Mouse (Mus musculus): ENCODE measurements around the gene Gm49630.
"Not testable (repeated sequence)": the region's sequence is repeated elsewhere in the genome, so short reads cannot be mapped to it uniquely, and the experiment has no call there.

Gene Gm49630

DNA sequence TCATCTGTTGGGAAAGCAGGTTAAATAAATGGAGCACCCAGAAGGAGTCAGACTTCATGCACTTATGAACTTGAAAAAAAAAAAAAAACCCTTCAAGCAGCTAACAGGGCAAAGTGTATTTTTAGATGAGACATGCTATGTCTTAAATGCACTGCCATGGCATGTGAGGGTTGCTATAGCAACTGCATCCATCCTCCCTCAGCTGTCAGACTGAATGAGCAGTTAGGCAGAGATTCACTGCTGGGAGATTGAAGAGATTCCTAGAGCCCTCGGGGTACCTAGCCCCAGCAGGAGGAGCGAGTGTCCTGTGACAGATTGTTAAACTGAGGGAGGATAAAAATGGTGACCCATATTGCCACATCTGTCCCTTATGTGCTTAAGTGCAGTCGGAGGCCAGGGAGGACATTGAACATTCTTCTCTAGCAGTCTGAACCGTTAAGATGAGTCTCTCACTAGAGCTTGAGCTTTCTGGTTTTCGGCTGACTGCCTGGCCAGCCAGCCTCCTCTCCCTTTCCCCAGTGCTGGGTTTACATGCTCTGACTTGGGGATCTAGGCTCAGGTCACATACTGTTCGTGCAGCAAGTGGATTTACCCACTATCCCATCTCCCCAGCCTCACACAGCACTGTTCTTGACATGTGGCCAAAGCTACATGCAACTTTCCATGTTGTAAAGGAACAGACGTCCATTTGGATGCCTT lies 5.0 kb downstream of the Gm49630 start:
- DNase-seq: not testable (repeated sequence)

DNA sequence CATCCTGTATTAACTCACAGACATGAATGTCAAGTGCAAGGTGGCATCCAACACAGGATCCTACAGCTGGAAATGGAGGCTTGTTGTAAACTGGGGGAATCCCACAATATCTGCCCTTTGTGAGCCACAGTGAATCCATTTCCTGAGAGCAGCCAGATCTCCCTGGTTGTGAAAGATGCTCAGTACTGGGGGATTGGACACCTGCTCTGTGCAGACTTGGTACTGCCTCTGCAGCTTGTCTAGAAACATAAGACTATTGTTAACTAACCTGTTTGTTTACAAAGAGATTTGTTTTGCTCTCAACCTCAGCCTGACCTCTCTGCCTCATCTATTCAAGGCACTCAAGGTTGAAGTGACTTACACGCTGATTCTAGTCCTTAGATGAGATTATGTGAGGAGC lies 5.5 kb downstream of the Gm49630 start:
- DNase-seq: not testable (repeated sequence)

DNA sequence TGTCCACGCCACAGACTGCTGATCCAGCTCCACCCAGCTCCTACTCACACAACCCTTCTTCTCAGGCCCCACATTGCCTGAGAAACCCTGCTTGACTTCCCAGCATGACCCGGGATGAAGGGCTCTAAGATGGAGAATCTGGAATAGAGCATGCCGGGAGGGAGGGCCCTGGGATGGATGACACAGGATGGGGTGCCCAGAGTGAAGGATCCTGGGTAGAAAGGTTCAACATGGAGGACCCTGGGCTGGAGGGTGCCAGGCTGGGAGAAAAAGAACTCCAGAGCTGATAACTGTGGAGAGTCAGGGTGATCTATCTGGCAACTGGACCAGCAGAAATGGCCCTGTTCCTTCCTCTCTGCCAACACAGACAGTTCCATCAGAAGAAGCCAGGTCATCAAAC lies 6.2 kb downstream of the Gm49630 start:
- not testable (repeated sequence) for DNase-seq

DNA sequence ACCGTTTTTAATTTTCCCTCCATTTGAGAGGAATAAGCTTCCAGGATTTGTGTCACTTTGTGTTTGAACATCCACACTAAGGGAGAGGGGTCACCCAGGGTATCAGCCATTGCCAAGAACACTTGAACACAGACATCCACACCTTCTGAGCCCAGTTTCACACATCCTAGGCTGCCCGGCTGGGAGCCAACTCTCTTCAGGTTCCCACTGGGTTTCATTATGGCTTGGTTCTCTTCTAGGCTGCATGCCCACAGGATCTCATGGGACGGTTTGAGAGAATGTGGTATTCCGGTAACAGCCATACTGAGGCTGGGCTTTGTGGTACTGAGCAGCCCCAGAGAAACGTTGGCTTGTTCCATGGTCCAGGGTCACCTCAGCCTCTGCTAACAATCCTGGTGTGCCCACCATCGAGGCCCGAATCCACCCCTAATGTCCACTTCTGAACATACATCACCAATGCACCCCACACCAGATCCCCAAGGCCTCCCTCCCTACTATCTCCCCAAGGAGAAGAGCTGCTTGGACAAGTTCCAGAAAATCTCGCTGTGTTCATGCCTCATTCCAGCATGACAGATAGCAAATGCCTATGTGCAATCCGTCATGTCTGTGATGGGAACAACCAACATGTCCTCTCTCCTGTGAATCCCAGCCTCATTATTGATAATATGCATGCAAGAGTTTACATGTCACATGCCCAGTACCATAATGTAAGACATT lies 10.9 kb downstream of the Gm49630 start:
- not testable (repeated sequence) for DNase-seq

DNA sequence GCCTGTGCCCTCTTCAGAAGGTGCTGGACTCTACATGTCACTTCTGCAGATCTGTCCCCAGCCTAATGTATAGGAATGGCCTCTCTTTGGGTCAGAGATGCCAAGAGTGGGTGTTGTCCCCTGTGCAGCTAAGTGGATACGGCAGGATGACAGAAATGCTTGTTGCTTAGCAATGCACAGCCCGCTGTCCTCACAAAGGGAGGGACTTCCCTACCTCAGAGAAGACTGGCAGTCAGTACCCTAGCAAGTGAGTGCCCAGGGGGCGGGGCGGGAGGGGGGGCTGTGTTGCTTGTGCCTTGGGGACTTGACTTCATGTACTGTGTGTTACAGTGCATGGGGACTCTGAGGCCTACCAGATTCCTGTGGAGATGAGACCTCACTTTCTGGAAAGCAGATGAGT lies 12.0 kb downstream of the Gm49630 start:
- not testable (repeated sequence) for DNase-seq

DNA sequence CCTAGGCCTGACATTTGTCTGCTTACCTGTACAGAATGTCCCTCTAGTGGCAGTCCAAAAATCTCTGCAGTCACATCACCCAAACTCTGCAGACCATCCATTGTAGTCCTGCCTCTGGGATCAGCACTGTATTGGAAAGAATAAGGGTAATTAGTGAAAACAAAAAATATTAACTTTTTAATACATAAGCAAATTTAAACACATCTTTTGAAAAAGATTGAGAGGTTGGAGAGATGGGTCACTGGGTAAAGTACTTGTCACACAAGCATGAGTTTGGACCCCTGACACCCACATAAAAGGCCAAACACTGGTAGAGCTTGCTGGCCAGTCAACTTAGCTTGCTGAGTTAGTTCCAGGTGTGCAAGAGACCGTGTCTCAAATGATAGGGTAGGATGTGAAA lies 19.2 kb downstream of the Gm49630 start, which contains the start of gene Ttll2:
Gene Ttll2 (minus strand): TSS at position 101 of the 400 bp plus-strand sequence.
- not testable (repeated sequence) for DNase-seq

DNA sequence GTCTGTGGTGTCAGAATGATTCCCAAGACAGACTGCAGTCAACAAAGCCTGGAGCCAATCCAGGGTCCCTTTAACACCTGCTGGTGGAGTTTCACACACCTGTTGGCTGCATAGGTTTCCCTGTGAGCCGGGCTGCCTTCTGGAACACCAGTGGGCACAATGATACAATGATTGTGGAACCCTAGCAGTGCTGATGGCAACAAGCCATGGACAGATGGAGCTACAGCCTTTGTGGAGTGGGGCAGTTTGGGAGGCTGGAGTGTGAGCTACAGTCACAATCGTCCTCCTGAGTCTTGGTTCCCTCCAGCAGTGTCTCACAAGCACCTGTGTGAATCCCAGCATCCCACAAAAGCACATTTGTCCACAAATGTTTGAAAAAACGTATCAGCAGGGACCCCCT lies 23.0 kb downstream of the Gm49630 start:
- not testable (repeated sequence) for DNase-seq

DNA sequence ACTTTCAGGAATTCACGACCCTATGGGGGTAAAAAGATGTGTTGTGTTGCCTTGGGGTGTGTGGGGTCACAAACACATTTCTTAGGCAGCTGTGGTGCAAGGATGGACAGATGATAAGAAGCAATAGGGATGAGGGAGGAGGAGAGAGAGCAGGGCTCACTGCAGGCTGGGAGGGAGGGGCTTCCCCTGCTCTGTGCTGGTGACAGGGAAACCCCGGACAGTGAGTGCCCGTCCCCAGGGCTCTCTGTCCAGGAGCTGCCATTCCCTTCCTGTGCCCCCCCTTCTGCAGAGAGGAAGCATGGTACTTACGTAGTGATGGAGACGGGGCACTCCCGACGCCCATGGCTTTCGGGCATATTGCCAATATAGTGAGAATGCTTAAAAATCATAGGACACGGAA lies 34.4 kb downstream of the Gm49630 start:
- not testable (repeated sequence) for DNase-seq

DNA sequence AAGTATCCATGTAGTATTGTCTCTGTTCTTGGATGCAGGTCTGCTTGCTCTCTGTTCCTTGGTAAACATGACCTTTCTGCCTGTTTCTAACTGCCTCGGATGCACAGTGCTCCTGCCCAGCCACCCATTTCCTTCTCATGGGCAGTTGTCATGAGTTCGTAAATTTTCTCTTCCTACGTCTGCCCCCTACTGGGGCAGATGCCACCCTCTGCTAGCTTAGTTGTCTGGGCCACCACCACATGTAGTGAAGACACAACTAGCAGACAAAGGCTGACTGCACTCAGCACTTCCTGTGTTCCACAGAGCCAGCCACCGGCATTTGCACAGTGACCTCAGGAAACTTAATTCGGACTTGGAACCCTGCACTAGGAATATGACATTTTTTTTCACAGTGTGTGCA lies 39.0 kb downstream of the Gm49630 start:
- DNase-seq: not testable (repeated sequence)

DNA sequence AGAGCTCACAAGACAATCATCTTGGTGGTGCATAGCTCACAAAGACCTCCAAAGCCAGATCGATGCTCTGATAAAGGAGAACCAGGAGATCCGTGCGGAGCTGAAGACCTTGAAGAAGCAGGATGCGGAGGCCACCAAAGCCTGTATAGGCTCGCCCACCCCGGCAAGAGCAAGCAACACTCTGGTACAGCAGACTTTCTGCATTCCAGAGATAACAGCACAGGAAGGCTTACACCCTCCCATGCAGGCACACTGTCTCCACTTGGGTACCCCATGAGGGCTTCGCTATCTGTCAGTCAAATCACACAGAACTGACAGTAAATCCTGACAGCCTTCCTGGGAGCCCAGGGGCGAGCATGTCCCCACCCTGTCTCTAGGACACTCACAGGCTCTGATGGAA lies 45.4 kb downstream of the Gm49630 start:
- DNase-seq: not testable (repeated sequence)

DNA sequence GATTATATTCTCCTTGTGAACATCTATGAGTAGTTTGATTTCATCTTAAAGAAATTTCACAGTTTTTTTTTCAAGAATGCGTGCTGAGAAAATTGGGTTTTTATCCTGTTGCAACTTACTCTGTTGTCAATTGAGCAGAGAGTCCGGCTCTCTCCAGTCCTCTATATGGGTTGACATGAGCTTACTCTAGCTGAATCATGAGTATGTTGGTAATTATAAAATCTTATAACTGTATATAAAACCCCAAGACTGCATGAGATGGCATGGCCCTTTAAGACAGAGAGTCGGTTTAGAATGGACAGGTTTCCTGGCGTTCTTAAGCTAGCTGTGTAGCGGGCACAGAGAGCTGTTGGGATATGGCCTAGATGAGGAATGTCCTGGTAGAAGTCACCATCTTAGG lies 47.4 kb downstream of the Gm49630 start, which contains the start of gene Tcp10a:
Gene Tcp10a (plus strand): TSS at position 301 of the 400 bp plus-strand sequence.
- not testable (repeated sequence) for DNase-seq

DNA sequence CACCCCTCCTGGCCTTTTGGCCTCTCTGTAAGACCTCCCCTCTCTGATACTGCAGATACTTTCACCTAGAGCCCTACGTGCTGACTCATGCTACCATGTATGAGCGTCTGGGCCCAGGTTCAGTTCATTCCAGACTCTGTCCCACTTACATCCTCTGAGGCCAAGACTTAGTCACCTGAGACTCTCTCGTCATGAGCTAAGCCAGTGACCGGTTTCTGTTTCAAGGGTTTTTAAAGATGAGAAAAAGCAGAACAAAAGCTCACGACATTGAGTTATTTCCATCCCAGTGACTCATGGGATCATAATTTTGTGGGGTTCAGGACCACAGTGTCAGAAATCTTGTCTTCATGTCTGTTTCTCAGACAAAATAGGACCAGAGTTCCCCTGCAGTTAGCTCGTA lies 52.0 kb downstream of the Gm49630 start:
- DNase-seq: not testable (repeated sequence)

DNA sequence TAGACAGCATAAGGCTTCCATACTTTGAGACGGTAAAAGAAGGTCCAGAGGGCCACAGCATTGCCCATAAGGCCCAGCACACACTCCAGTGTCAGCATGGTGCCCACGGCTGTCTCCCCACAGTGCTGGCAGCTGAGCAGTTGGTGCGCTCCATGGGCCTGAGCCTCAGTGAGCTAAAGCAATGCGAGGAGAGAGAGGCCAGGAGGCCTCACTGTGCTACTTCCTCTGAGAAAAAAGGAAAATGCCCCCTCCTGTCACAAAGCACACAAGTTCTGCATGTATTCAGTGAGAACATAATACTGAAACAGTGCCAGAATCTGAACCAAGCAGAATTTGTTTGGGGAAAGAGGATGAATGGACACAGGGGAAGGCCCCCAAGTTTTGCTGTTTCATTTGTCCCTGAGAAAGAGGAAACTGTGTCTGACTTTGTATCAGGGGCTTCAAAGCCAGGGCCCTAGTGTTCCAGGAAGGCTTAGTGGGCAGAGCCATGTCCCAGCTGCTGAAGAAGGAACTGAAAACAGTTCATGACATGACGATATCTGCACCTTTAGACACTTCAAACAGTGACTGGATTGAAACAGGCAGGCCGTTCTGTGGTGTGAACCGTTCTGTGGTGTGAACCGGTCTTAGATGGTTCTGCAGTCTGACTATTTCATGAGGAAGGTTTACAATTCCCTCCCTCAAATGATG lies 55.9 kb downstream of the Gm49630 start:
- DNase-seq: not testable (repeated sequence)

DNA sequence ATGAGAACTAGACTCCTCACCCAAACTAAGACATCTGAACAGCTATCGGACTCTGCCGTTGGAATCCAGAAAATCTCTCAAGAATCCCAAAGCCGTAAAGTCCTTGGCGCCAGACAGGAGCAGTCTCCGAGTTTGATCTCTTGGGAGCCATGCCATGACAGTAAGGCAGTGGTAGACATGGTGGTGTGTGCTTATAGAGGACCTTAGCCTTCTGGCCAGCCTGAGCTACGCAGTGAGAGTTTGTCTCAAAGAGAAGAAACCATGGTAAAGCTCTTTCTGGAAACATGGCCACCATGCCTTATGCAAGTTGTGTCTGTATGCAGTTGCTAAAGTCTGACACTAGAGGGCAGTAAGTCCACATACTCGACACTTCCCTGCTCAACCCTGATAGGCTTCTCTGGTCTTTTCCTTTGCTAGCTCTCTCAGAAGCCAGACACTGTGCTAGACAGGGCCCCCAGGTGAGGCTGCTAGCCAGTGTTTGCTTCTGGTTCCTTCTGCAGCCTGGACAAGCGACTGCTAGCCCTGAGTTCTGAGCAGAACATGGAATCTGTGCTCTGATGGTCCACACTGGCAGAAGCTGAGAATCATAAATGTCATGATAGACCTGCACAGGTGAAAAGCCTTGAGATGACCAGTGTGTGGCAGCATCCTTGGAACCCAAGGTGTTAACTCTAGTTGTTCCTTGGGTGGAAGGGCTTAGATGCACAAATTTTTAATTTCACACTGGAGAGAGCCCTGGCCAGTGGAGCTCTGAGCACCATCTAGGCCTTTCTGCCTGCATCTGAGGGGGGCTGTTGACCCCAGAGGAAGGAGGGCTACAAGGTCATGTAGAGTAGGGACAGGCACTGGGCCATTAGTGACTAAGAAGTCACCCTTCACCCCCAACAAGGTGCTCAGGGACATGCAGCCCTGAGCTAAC lies 65.2 kb downstream of the Gm49630 start:
- DNase-seq: peak; percentile 23

All from thymus, postnatal 14 days (tissue).